Mouse (Mus musculus): ENCODE measurements around the gene Bcas2. TPM values are rescaled to one million over a fixed set of nuclear protein-coding genes. Genes with fewer than 3 reads are reported as not detected.
"Not testable (repeated sequence)": the region's sequence is repeated elsewhere in the genome, so short reads cannot be mapped to it uniquely, and the experiment has no call there.

Gene Bcas2
- polyA plus RNA-seq, 2 experiments, result 104 to 135 TPM

GRCm38 (mm10) chr3:103192161-103192560, 20.7 kb downstream of the Bcas2 start:
- WGBS (ENCODE audit: insufficient replicate concordance), result 80% methylated on average over 4 of the region's 4 CpGs
- TF ChIP-seq EP300 (IDR thresholded peaks at IDR 0.05; ENCODE audit: low read depth) (no peak), CTCF (IDR thresholded peaks at IDR 0.05; ENCODE audit: low read depth) (no peak)
- Histone ChIP-seq H3K36me3 (replicated peaks; ENCODE audit: control insufficient read depth, insufficient read depth, low read depth) (no peaks in the 10 kb centered on the region; the same call in 1 of the 2 replicates), H3K4me1 (replicated peaks; ENCODE audit: control insufficient read depth in 2 of 2, insufficient read depth in 2 of 2, low read length in 1 of 2) (peaks cover 21% of the 10 kb centered on the region in 2 experiments), H3K9ac (replicated peaks) (no peak overlapping the region), H3K4me2 (ENCODE audit: low read depth) (no peak overlapping the region), H3K4me3 (ENCODE audit: insufficient read depth in 1 of 2, low read depth in 2 of 2, low read length in 2 of 2) (no peak overlapping the region), H3K27me3 (ENCODE audit: control insufficient read depth, insufficient read depth, low read length) (no peaks in the 10 kb centered on the region), H3K9me3 (ENCODE audit: control insufficient read depth, low read length) (peaks cover 12% of the 10 kb centered on the region), H3K27ac (no peak overlapping the region)
- no peak for ATAC-seq (ENCODE audit: insufficient read depth)
- no peak for DNase-seq (ENCODE audit: low read depth in 3 of 3, low spot score in 3 of 3)

GRCm38 (mm10) chr3:103193186-103193585, 21.7 kb downstream of the Bcas2 start:
- no peak for DNase-seq (ENCODE audit: low read depth in 3 of 3, low spot score in 3 of 3)
- H3K27ac ChIP-seq, result no peak overlapping the region
- 14% methylated on average over 1 of the region's 1 CpGs for WGBS (ENCODE audit: insufficient replicate concordance)
- H3K9ac ChIP-seq (replicated peaks), result no peak overlapping the region
- H3K4me1 ChIP-seq (replicated peaks; ENCODE audit: control insufficient read depth in 2 of 2, insufficient read depth in 2 of 2, low read length in 1 of 2), result peaks cover 28 to 29% of the 10 kb centered on the region in 2 experiments
- no peaks in the 10 kb centered on the region for H3K27me3 ChIP-seq (ENCODE audit: control insufficient read depth, insufficient read depth, low read length)
- ATAC-seq (ENCODE audit: insufficient read depth), result no peak
- H3K4me2 ChIP-seq (ENCODE audit: low read depth), result no peak overlapping the region
- H3K36me3 ChIP-seq (replicated peaks; ENCODE audit: control insufficient read depth, insufficient read depth, low read depth), result no peaks in the 10 kb centered on the region; the same call in 1 of the 2 replicates
- H3K9me3 ChIP-seq (ENCODE audit: control insufficient read depth, low read length), result peaks cover 12% of the 10 kb centered on the region
- no peak overlapping the region for H3K4me3 ChIP-seq (ENCODE audit: insufficient read depth in 1 of 2, low read depth in 2 of 2, low read length in 2 of 2)
- TF ChIP-seq CTCF (IDR thresholded peaks at IDR 0.05; ENCODE audit: low read depth) (no peak), EP300 (IDR thresholded peaks at IDR 0.05; ENCODE audit: low read depth) (no peak)

- Histone ChIP-seq H3K9ac (replicated peaks) (peak overlapping the region; percentile 66), H3K4me1 (replicated peaks; ENCODE audit: control insufficient read depth in 2 of 2, insufficient read depth in 2 of 2, low read length in 1 of 2) (peaks cover 28 to 29% of the 10 kb centered on the region in 2 experiments), H3K27me3 (ENCODE audit: control insufficient read depth, insufficient read depth, low read length) (no peaks in the 10 kb centered on the region), H3K4me2 (ENCODE audit: low read depth) (peak overlapping the region; percentile 73), H3K36me3 (replicated peaks; ENCODE audit: control insufficient read depth, insufficient read depth, low read depth) (no peaks in the 10 kb centered on the region; the same call in 1 of the 2 replicates), H3K4me3 (ENCODE audit: insufficient read depth in 1 of 2, low read depth in 2 of 2, low read length in 2 of 2) (peak overlapping the region; percentile 35 to 45), H3K27ac (peak overlapping the region; percentile 90), H3K9me3 (ENCODE audit: control insufficient read depth, low read length) (peaks cover 12% of the 10 kb centered on the region)
- DNase-seq (ENCODE audit: low read depth in 3 of 3, low spot score in 3 of 3) (peak; percentile 78 to 81 (median 81)), ATAC-seq (ENCODE audit: insufficient read depth) (peak; percentile 99)
- WGBS (ENCODE audit: insufficient replicate concordance), result 14% methylated on average over 7 of the region's 7 CpGs
- TF ChIP-seq CTCF (IDR thresholded peaks at IDR 0.05; ENCODE audit: low read depth) (no peak), EP300 (IDR thresholded peaks at IDR 0.05; ENCODE audit: low read depth) (peak; percentile 100)
These were observed 24.9 kb downstream of the Bcas2 start for GRCm38 (mm10) chr3:103196320-103196823.

- H3K9ac ChIP-seq (replicated peaks), result no peak overlapping the region
- H3K27ac ChIP-seq, result no peak overlapping the region
- H3K4me3 ChIP-seq (ENCODE audit: insufficient read depth in 1 of 2, low read depth in 2 of 2, low read length in 2 of 2), result no peak overlapping the region
- H3K27me3 ChIP-seq (ENCODE audit: control insufficient read depth, insufficient read depth, low read length), result no peaks in the 10 kb centered on the region
- WGBS (ENCODE audit: insufficient replicate concordance), result 84% methylated on average over 5 of the region's 5 CpGs
- DNase-seq (ENCODE audit: low read depth in 3 of 3, low spot score in 3 of 3) (no peak), ATAC-seq (ENCODE audit: insufficient read depth) (no peak)
- no peak overlapping the region for H3K4me2 ChIP-seq (ENCODE audit: low read depth)
- peaks cover 28% of the 10 kb centered on the region in 2 experiments for H3K4me1 ChIP-seq (replicated peaks; ENCODE audit: control insufficient read depth in 2 of 2, insufficient read depth in 2 of 2, low read length in 1 of 2)
- peaks cover 2% of the 10 kb centered on the region; the same call in 1 of the 2 replicates for H3K9me3 ChIP-seq (ENCODE audit: control insufficient read depth, low read length)
- no peaks in the 10 kb centered on the region for H3K36me3 ChIP-seq (replicated peaks; ENCODE audit: control insufficient read depth, insufficient read depth, low read depth)
- TF ChIP-seq CTCF (IDR thresholded peaks at IDR 0.05; ENCODE audit: low read depth), result no peak
- no peak for TF ChIP-seq EP300 (IDR thresholded peaks at IDR 0.05; ENCODE audit: low read depth)
These were observed 27.9 kb downstream of the Bcas2 start for GRCm38 (mm10) chr3:103199386-103199785.

GRCm38 (mm10) chr3:103201105-103201504, 29.6 kb downstream of the Bcas2 start:
- H3K27me3 ChIP-seq (ENCODE audit: control insufficient read depth, insufficient read depth, low read length); H3K9ac ChIP-seq (replicated peaks); H3K4me3 ChIP-seq (ENCODE audit: insufficient read depth in 1 of 2, low read depth in 2 of 2, low read length in 2 of 2); H3K4me2 ChIP-seq (ENCODE audit: low read depth); ATAC-seq (ENCODE audit: insufficient read depth); H3K27ac ChIP-seq; DNase-seq (ENCODE audit: low read depth in 3 of 3, low spot score in 3 of 3); H3K9me3 ChIP-seq (ENCODE audit: control insufficient read depth, low read length); H3K36me3 ChIP-seq (replicated peaks; ENCODE audit: control insufficient read depth, insufficient read depth, low read depth): not testable (repeated sequence)
- WGBS (ENCODE audit: insufficient replicate concordance), result 82% methylated on average over 7 of the region's 7 CpGs
- H3K4me1 ChIP-seq (replicated peaks; ENCODE audit: control insufficient read depth in 2 of 2, insufficient read depth in 2 of 2, low read length in 1 of 2), result peaks cover 13 to 15% of the 10 kb centered on the region in 2 experiments

Measured in liver, embryonic 14.5 days (tissue).